Mouse (Mus musculus) C2C12 (cell line): ENCODE data around the gene Zcchc8. TPM values are rescaled to one million over a fixed set of nuclear protein-coding genes. Genes with fewer than 3 reads are reported as not detected.

ENCODE experiments used
- H3K27me3 ChIP-seq: one replicate; pipeline ENCODE4 v1.6.1; 2011; ENCODE audit not compliant: control insufficient read depth, insufficient read depth, insufficient read length
- H3K36me3 ChIP-seq: one replicate; pipeline ENCODE4 v1.6.1; 2011; ENCODE audit not compliant: control insufficient read depth, insufficient read depth
- H3K4me3 ChIP-seq: one replicate; pipeline ENCODE4 v1.5.1; 2011; ENCODE audit warnings: mild to moderate bottlenecking, control low read depth; ENCODE audit not compliant: poor library complexity, insufficient read depth, severe bottlenecking
- H3K79me2 ChIP-seq: one replicate; pipeline ENCODE4 v1.6.1; 2011; ENCODE audit not compliant: control insufficient read depth, insufficient read depth
- H3K79me3 ChIP-seq: one replicate; pipeline ENCODE4 v1.6.1; 2011; ENCODE audit warnings: low read depth, control low read depth
- H3ac ChIP-seq: one replicate; pipeline ENCODE3; 2011; ENCODE audit warnings: low read depth; ENCODE audit not compliant: control insufficient read depth, insufficient read length
- CEBPB ChIP-seq: IDR thresholded peaks from one replicate; pipeline ENCODE4 v1.6.1; 2011; ENCODE audit warnings: low read depth, mild to moderate bottlenecking, control low read depth, moderate library complexity
- CTCF ChIP-seq: IDR thresholded peaks from one replicate; pipeline ENCODE4 v1.5.1; 2011; ENCODE audit not compliant: control insufficient read depth, insufficient read depth, insufficient read length
- FOSL1 ChIP-seq: IDR thresholded peaks from one replicate; pipeline ENCODE4 v1.8.0; 2011; ENCODE audit warnings: mild to moderate bottlenecking, low read length; ENCODE audit not compliant: poor library complexity, insufficient read depth, severe bottlenecking
- MAX ChIP-seq: IDR thresholded peaks from one replicate; pipeline ENCODE4 v1.6.1; 2011; ENCODE audit warnings: mild to moderate bottlenecking, control low read depth
- MYOD1 ChIP-seq: IDR thresholded peaks from one replicate; pipeline ENCODE4 v1.6.1; 2011; ENCODE audit warnings: low read depth; ENCODE audit not compliant: control insufficient read depth, insufficient read length
- MYOG ChIP-seq: IDR thresholded peaks from one replicate; pipeline ENCODE4 v1.6.1; 2011; ENCODE audit not compliant: control insufficient read depth, insufficient read length; ENCODE audit errors: extremely low read depth
- USF1 ChIP-seq: IDR thresholded peaks from one replicate; pipeline ENCODE4 v1.6.1; 2011; ENCODE audit warnings: low read depth, mild to moderate bottlenecking, control low read depth, moderate library complexity
- polyA plus RNA-seq: library from polyadenylated mRNA; unstranded; fragments of >200 nt; fragmentation: generic; extraction: Trizol; gene quantifications from one replicate; pipeline ENCODE4 v1.2.1, GENCODE M21; 2012; ENCODE audit warnings: missing spikeins

Gene Zcchc8
- polyA plus RNA-seq, 1 experiment = 16.7 TPM

DNA sequence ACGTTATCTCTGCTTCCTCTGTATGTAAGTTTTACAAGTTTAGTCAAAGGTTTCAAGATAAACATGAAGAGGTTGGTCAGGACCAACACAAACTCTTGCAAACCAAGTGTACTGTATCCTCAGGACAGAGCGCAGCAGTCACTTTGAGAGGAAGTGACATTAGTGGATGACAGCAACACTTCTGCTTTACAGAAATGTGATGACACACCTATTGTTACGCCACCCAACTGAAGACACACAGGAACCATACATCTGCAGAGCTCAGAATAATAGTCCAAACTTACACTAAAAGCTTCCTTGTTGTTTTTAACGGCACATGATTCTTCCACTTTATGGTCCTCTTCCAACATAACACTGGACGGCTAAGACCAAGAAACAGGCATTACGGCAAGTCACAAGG lies 7.1 kb downstream of the Zcchc8 start:
- Histone ChIP-seq H3K79me2 (peaks cover 61% of the 10 kb centered on the region), H3ac (no peak overlapping the region), H3K4me3 (no peak overlapping the region), H3K27me3 (no peaks in the 10 kb centered on the region), H3K36me3 (peaks cover 76% of the 10 kb centered on the region), H3K79me3 (peaks cover 29% of the 10 kb centered on the region)
- TF ChIP-seq USF1 (no peak), MAX (no peak)

DNA sequence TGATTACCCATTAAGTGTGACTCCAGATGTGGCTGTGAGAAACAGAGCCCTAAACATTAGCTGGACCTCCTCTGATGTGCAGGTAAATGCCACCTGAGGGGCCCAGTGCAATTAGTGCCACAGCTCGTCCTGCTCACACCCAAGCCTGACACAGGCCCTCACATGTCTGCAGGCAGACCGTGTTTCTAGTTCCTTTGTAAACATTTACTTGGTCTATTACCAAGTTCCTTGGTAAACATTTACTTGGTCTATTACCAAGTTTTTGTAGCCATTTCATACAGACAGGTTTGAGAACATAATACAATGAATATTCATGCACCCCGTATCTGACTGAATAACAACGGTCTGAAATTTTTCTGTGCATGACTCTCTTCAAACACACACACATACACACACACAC lies 11.3 kb downstream of the Zcchc8 start:
- Histone ChIP-seq H3K4me3 (no peak overlapping the region), H3K36me3 (peaks cover 86% of the 10 kb centered on the region), H3K79me3 (peaks cover 3% of the 10 kb centered on the region), H3ac (no peak overlapping the region), H3K79me2 (peaks cover 26% of the 10 kb centered on the region), H3K27me3 (no peaks in the 10 kb centered on the region)
- TF ChIP-seq USF1 (no peak), CEBPB (no peak), CTCF (no peak), MYOD1 (no peak), FOSL1 (no peak), MYOG (no peak), MAX (no peak)

GRCm38 (mm10) chr5:123708598-123708997 lies 12.3 kb downstream of the Zcchc8 start:
- Histone ChIP-seq H3ac (no peak overlapping the region), H3K4me3 (no peak overlapping the region), H3K79me2 (peaks cover 20% of the 10 kb centered on the region), H3K79me3 (peaks cover 3% of the 10 kb centered on the region), H3K27me3 (no peaks in the 10 kb centered on the region), H3K36me3 (peaks cover 83% of the 10 kb centered on the region)
- TF ChIP-seq MYOD1 (no peak), CEBPB (no peak), USF1 (no peak), FOSL1 (no peak), MYOG (no peak), CTCF (no peak), MAX (no peak)

DNA sequence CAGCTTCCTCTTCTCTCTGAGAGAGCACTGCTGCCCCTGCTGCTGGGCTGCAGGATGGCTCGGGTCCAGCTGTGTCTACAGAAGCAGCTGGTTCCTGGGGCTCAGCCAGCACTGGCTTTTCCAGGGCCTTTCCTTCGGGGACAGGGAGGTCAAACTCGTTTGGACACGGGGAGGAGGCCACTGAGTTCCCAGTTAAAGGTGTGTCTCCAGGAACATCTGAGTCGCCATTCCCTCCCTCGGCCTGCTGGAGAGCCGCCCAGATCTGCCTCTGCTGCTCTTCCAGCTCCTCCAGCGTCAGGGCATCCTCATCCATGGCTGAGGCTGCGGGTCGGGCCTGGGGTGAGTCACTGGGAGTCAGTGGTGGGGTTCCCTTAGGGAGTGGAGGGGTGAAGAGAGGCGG lies 20.3 kb downstream of the Zcchc8 start:
- Histone ChIP-seq H3K36me3 (peaks cover 64% of the 10 kb centered on the region), H3ac (peak overlapping the region; percentile 18), H3K79me3 (peaks cover 5% of the 10 kb centered on the region), H3K4me3 (no peak overlapping the region), H3K27me3 (no peaks in the 10 kb centered on the region), H3K79me2 (peaks cover 16% of the 10 kb centered on the region)
- TF ChIP-seq CEBPB (no peak), MAX (no peak), MYOD1 (no peak), USF1 (no peak), CTCF (no peak), FOSL1 (no peak), MYOG (no peak)

- TF ChIP-seq MYOD1 = no peak
- TF ChIP-seq CTCF = peak; percentile 55
- Histone ChIP-seq H3K27me3 (no peaks in the 10 kb centered on the region), H3ac (no peak overlapping the region), H3K4me3 (no peak overlapping the region), H3K79me3 (peaks cover 5% of the 10 kb centered on the region), H3K36me3 (peaks cover 60% of the 10 kb centered on the region), H3K79me2 (peaks cover 16% of the 10 kb centered on the region)
Measured at GRCm38 (mm10) chr5:123699198-123699597, 21.7 kb downstream of the Zcchc8 start.

DNA sequence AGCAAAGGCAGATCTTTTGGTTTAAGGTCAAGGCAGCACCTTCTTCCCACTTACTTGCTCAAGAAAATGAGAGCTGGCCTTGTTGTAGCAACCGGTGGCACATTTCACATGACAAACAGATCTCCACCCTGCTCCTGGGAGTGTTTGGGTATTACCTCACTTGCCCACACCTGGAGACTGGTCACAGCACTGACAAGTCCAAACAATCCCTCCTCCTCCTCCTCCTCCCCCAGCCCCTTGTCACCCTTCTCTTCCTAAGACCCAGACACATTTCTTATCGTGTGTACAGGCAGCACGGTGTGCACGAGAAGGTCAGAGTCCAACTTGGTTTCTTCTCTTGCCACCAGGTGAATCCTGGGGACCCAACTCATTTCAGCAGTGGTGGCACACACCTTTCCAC lies 23.9 kb downstream of the Zcchc8 start:
- H3K4me3 ChIP-seq = no peak overlapping the region
- H3K36me3 ChIP-seq = peaks cover 38% of the 10 kb centered on the region
- no peaks in the 10 kb centered on the region for H3K27me3 ChIP-seq
- peaks cover 4% of the 10 kb centered on the region for H3K79me3 ChIP-seq
- H3ac ChIP-seq = no peak overlapping the region
- H3K79me2 ChIP-seq = peaks cover 16% of the 10 kb centered on the region
- TF ChIP-seq USF1 = no peak
- no peak for TF ChIP-seq MYOD1
- TF ChIP-seq MAX = no peak
- no peak for TF ChIP-seq CTCF
- TF ChIP-seq FOSL1 = no peak
- no peak for TF ChIP-seq CEBPB
- TF ChIP-seq MYOG = no peak
